Mouse (Mus musculus) C2C12 (cell line): ENCODE data around the gene Nebl.

Source experiments
- CEBPB ChIP-seq: IDR thresholded peaks from one replicate; pipeline ENCODE4 v1.6.1; 2011; ENCODE audit warnings: low read depth, mild to moderate bottlenecking, control low read depth, moderate library complexity
- CTCF ChIP-seq: IDR thresholded peaks from one replicate; pipeline ENCODE4 v1.5.1; 2011; ENCODE audit not compliant: control insufficient read depth, insufficient read depth, insufficient read length
- MAX ChIP-seq: IDR thresholded peaks from one replicate; pipeline ENCODE4 v1.6.1; 2011; ENCODE audit warnings: mild to moderate bottlenecking, control low read depth
- MYOD1 ChIP-seq: IDR thresholded peaks from one replicate; pipeline ENCODE4 v1.6.1; 2011; ENCODE audit warnings: low read depth; ENCODE audit not compliant: control insufficient read depth, insufficient read length
- MYOG ChIP-seq: IDR thresholded peaks from one replicate; pipeline ENCODE4 v1.6.1; 2011; ENCODE audit not compliant: control insufficient read depth, insufficient read length; ENCODE audit errors: extremely low read depth
- USF1 ChIP-seq: IDR thresholded peaks from one replicate; pipeline ENCODE4 v1.6.1; 2011; ENCODE audit warnings: low read depth, mild to moderate bottlenecking, control low read depth, moderate library complexity

DNA sequence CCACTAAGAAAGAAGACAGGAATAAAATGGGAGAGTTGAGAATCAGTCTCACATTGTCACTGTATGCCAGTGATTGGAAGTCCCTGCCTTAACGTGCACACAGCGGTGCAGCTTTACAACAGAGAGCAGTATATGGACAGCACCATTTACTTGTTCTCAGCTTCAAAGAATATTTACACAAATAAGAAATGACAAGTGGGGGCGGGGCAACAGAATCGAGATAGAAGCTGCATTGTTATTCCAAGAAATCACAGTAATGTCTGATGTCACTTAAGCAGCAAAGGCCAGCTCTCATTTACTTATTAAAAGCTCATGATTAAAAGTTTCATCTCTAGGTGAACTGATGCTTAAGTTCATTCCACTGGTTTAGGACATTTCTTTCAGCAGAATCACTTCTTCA, 328.8 kb downstream of the Nebl start:
- no peak for TF ChIP-seq CTCF
- no peak for TF ChIP-seq MAX
- TF ChIP-seq MYOD1 = no peak
- TF ChIP-seq CEBPB = no peak
- TF ChIP-seq MYOG = no peak
- no peak for TF ChIP-seq USF1
